Mouse (Mus musculus) thymus, adult 2 months (tissue): ENCODE measurements around the gene Cdc42bpg. TPM values are rescaled to one million over a fixed set of nuclear protein-coding genes. Genes with fewer than 3 reads are reported as not detected.

Experiments used
- DNase-seq: peaks from one replicate; pipeline ENCODE4 v3.0.0; 2021
- H3K27ac ChIP-seq: fragments of 200-500 bp; 2 replicates; pipeline ENCODE4 v1.5.1; 2012; ENCODE audit warnings: low read length, control low read depth; ENCODE audit not compliant: control insufficient read depth, insufficient read depth
- H3K27me3 ChIP-seq: fragments of 200-500 bp; 2 replicates; pipeline ENCODE4 v1.6.1; 2012; ENCODE audit warnings: mild to moderate bottlenecking, low read length, moderate library complexity, mixed read lengths; ENCODE audit not compliant: control insufficient read depth, insufficient read depth
- H3K36me3 ChIP-seq: fragments of 200-500 bp; 2 replicates; pipeline ENCODE4 v1.6.1; 2012; ENCODE audit warnings: mild to moderate bottlenecking, low read length, moderate library complexity; ENCODE audit not compliant: control insufficient read depth, insufficient read depth
- H3K4me1 ChIP-seq: fragments of 200-500 bp; replicated peaks from 2 replicates; pipeline ENCODE4 v1.6.1; 2012; ENCODE audit warnings: low read length; ENCODE audit not compliant: control insufficient read depth, insufficient read depth
- H3K4me3 ChIP-seq: fragments of 200-500 bp; 2 replicates; pipeline ENCODE4 v1.5.1; 2012; ENCODE audit warnings: mild to moderate bottlenecking, low read length, control low read depth, moderate library complexity; ENCODE audit not compliant: control insufficient read depth, insufficient read depth
- CTCF ChIP-seq: fragments of 200-500 bp; IDR thresholded peaks from 2 replicates; pipeline ENCODE4 v1.5.1; 2012; ENCODE audit warnings: mild to moderate bottlenecking, control low read depth, low read length, moderate library complexity, borderline replicate concordance; ENCODE audit not compliant: control insufficient read depth, poor library complexity, insufficient read depth; ENCODE audit errors: extremely low read depth
- POLR2A ChIP-seq: fragments of 200-500 bp; IDR thresholded peaks from 2 replicates; pipeline ENCODE4 v1.6.1; 2012; ENCODE audit warnings: mild to moderate bottlenecking, low read length, control low read depth, moderate library complexity; ENCODE audit not compliant: control insufficient read depth, poor library complexity, insufficient read depth; ENCODE audit errors: extremely low read depth
- WGBS: fragments of 180-500 bp; shearing (Covaris S2); methylation state at CpG from one replicate; pipeline ENCODE4 v1.1.7; 2018; 5-methylcytosine and 5-hydroxymethylcytosine counted together
- polyA plus RNA-seq: library from polyadenylated mRNA; depleted of rRNA; stranded (reverse); fragments of >200 nt; gene quantifications from 2 replicates; pipeline ENCODE4 v1.2.3, GENCODE M21; 2012

Gene Cdc42bpg
- polyA plus RNA-seq, 1 experiment = 12.9 TPM

DNA sequence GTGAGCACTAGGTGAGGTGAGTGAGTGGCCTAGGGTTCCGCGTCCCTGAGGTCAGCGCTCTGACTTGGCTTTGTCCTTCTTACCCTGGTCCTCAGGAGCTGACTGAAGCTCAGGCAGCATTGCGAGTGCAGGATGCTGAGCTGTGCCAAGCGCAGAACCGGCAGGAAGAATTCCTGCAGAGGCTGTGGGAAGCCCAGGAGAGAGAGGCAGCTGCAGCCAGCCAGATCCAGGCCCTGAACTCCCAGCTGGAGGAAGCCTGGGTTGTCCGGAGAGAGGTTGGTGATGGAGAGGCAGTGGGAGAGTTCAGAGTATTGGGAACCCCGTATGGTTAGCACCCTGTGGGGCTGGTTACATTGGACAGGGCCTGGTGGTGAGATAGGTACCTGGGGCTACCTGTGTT is 7.5 kb downstream of the Cdc42bpg start:
- Histone ChIP-seq H3K4me1 (no peaks in the 10 kb centered on the region), H3K4me3 (no peak overlapping the region), H3K36me3 (no peaks in the 10 kb centered on the region), H3K27me3 (no peaks in the 10 kb centered on the region), H3K27ac (no peak overlapping the region)
- WGBS = 97% methylated on average over 8 of the region's 8 CpGs
- TF ChIP-seq CTCF (no peak), POLR2A (no peak)
- no peak for DNase-seq

- WGBS = 90% methylated on average over 8 of the region's 8 CpGs
- Histone ChIP-seq H3K27ac (no peak overlapping the region), H3K4me3 (no peak overlapping the region), H3K4me1 (no peaks in the 10 kb centered on the region), H3K36me3 (no peaks in the 10 kb centered on the region), H3K27me3 (no peaks in the 10 kb centered on the region)
- DNase-seq = no peak
- TF ChIP-seq POLR2A (no peak), CTCF (no peak)
Observed at GRCm38 (mm10) chr19:6314513-6314912, 8.3 kb downstream of the Cdc42bpg start.

DNA sequence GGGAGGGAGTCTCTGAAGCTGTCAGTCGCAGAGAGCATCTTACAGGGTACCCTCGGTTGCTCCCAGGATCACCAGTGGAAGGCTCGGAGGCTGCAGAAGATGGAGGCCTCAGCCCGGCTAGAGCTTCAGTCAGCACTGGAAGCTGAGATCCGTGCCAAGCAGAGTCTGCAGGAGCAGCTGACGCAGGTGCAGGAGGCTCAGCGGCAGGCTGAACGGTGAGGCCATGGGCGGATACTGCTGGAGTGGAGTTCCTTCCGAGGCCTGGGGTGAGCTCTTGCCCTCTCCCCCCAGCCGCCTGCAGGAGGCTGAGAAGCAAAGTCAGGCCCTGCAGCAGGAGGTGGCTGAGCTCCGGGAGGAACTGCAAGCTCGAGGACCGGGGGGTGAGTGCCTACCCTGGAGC is 9.3 kb downstream of the Cdc42bpg start:
- Histone ChIP-seq H3K27ac (no peak overlapping the region), H3K36me3 (no peaks in the 10 kb centered on the region), H3K27me3 (no peaks in the 10 kb centered on the region), H3K4me1 (no peaks in the 10 kb centered on the region), H3K4me3 (no peak overlapping the region)
- DNase-seq = no peak
- no peak for TF ChIP-seq CTCF
- TF ChIP-seq POLR2A = no peak
- 95% methylated on average over 14 of the region's 14 CpGs for WGBS

DNA sequence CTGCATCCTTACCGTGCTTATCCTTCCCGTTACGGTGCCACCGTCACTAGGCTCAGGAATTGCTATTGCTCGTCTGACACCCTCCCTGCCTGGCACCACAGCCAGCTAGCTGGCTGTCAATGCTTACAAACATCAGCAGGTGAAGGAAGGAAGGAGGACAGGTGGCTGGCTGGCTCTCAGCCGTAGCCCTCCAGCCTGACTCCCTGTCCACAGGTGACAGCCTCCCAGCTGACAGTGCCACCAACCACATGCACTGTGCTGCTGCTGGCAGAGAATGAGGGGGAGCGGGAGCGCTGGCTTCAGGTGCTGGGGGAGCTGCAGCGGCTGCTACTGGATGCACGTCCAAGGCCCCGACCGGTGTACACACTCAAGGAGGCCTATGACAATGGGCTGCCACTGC is 11.9 kb downstream of the Cdc42bpg start:
- DNase-seq = no peak
- no peaks in the 10 kb centered on the region for H3K4me1 ChIP-seq
- no peaks in the 10 kb centered on the region for H3K36me3 ChIP-seq
- no peaks in the 10 kb centered on the region for H3K27me3 ChIP-seq
- no peak overlapping the region for H3K27ac ChIP-seq
- no peak overlapping the region for H3K4me3 ChIP-seq
- WGBS = 97% methylated on average over 12 of the region's 12 CpGs
- no peak for TF ChIP-seq CTCF
- no peak for TF ChIP-seq POLR2A

GRCm38 (mm10) chr19:6321358-6321757 is 15.1 kb downstream of the Cdc42bpg start:
- no peaks in the 10 kb centered on the region for H3K27me3 ChIP-seq
- H3K4me3 ChIP-seq = no peak overlapping the region
- no peaks in the 10 kb centered on the region for H3K4me1 ChIP-seq
- TF ChIP-seq POLR2A (no peak), CTCF (no peak)
- 97% methylated on average over 8 of the region's 8 CpGs for WGBS
- H3K36me3 ChIP-seq = no peaks in the 10 kb centered on the region
- H3K27ac ChIP-seq = no peak overlapping the region
- no peak for DNase-seq

GRCm38 (mm10) chr19:6321786-6322621 is 15.7 kb downstream of the Cdc42bpg start:
- DNase-seq = no peak

More at GRCm38 (mm10) chr19:6321786-6322621, 15.7 kb downstream of the Cdc42bpg start:
- H3K4me3 ChIP-seq = no peak overlapping the region
- no peaks in the 10 kb centered on the region for H3K4me1 ChIP-seq
- H3K36me3 ChIP-seq = no peaks in the 10 kb centered on the region
- TF ChIP-seq POLR2A (no peak), CTCF (no peak)
- no peak overlapping the region for H3K27ac ChIP-seq
- H3K27me3 ChIP-seq = no peaks in the 10 kb centered on the region
- WGBS = 94% methylated on average over 33 of the region's 33 CpGs
